Mouse (Mus musculus): ENCODE measurements around the gene Thra. TPM values are rescaled to one million over a fixed set of nuclear protein-coding genes. Genes with fewer than 3 reads are reported as not detected.

The Thra gene
- polyA plus RNA-seq, 1 experiment from 2014 or later = 11.6 TPM

- Histone ChIP-seq H3K4me3 (no peak overlapping the region), H3K27me3 (ENCODE audit: low read depth, poor library complexity, severe bottlenecking) (no peaks in the 10 kb centered on the region), H3K36me3 (peaks cover 71% of the 10 kb centered on the region), H3K4me1 (peaks cover 47% of the 10 kb centered on the region), H3K9me3 (replicated peaks) (no peaks in the 10 kb centered on the region), H3K27ac (no peak overlapping the region)
- no peak for DNase-seq (ENCODE audit: low spot score)
Measured at GRCm38 (mm10) chr11:98764746-98765145, 24.3 kb downstream of the Thra start.

- WGBS = 55% methylated on average over 9 of the region's 9 CpGs
- H3K27ac ChIP-seq = 0 out of 2 replicates have a peak overlapping the region, but pooled peaks have one; percentile 37
- peaks cover 47% of the 10 kb centered on the region for H3K4me1 ChIP-seq
Measured at GRCm38 (mm10) chr11:98765421-98766309, 25.2 kb downstream of the Thra start.

GRCm38 (mm10) chr11:98766346-98766745 lies 25.9 kb downstream of the Thra start:
- H3K4me3 ChIP-seq = no peak overlapping the region
- peaks cover 47% of the 10 kb centered on the region for H3K4me1 ChIP-seq
- 0 out of 2 replicates have a peak overlapping the region, but pooled peaks have one; percentile 25 for H3K27ac ChIP-seq
- H3K27me3 ChIP-seq (ENCODE audit: low read depth, poor library complexity, severe bottlenecking) = no peaks in the 10 kb centered on the region
- no peak for DNase-seq (ENCODE audit: low spot score)
- WGBS = 38% methylated on average over 2 of the region's 2 CpGs
- peaks cover 69% of the 10 kb centered on the region for H3K36me3 ChIP-seq
- H3K9me3 ChIP-seq (replicated peaks) = no peaks in the 10 kb centered on the region

More at GRCm38 (mm10) chr11:98765421-98766309, 25.2 kb downstream of the Thra start:
- Histone ChIP-seq H3K4me3 (0 out of 2 replicates have a peak overlapping the region, but pooled peaks have one; percentile 11), H3K27me3 (ENCODE audit: low read depth, poor library complexity, severe bottlenecking) (no peaks in the 10 kb centered on the region), H3K36me3 (peaks cover 73% of the 10 kb centered on the region), H3K9me3 (replicated peaks) (no peaks in the 10 kb centered on the region)
- no peak for DNase-seq (ENCODE audit: low spot score)

- 63% methylated on average over 5 of the region's 5 CpGs for WGBS
- Histone ChIP-seq H3K27me3 (ENCODE audit: low read depth, poor library complexity, severe bottlenecking) (no peaks in the 10 kb centered on the region), H3K9me3 (replicated peaks) (no peaks in the 10 kb centered on the region), H3K27ac (peak overlapping the region; percentile 25; the same call in 1 of the 2 replicates), H3K4me3 (0 out of 2 replicates have a peak overlapping the region, but pooled peaks have one; percentile 27), H3K4me1 (peaks cover 51% of the 10 kb centered on the region), H3K36me3 (peaks cover 65% of the 10 kb centered on the region)
- DNase-seq (ENCODE audit: low spot score) = no peak
Measured at GRCm38 (mm10) chr11:98766816-98767215, 26.4 kb downstream of the Thra start.

GRCm38 (mm10) chr11:98767276-98767675 lies 26.8 kb downstream of the Thra start:
- peaks cover 60% of the 10 kb centered on the region for H3K36me3 ChIP-seq
- H3K27ac ChIP-seq = peak overlapping the region; percentile 25
- H3K9me3 ChIP-seq (replicated peaks) = no peaks in the 10 kb centered on the region
- DNase-seq (ENCODE audit: low spot score) = no peak
- no peaks in the 10 kb centered on the region for H3K27me3 ChIP-seq (ENCODE audit: low read depth, poor library complexity, severe bottlenecking)
- peaks cover 51% of the 10 kb centered on the region for H3K4me1 ChIP-seq
- H3K4me3 ChIP-seq = 0 out of 2 replicates have a peak overlapping the region, but pooled peaks have one; percentile 27
- WGBS = 15% methylated on average over 9 of the region's 9 CpGs

GRCm38 (mm10) chr11:98767713-98768112 lies 27.3 kb downstream of the Thra start:
- no peaks in the 10 kb centered on the region for H3K9me3 ChIP-seq (replicated peaks)
- peaks cover 58% of the 10 kb centered on the region for H3K36me3 ChIP-seq
- H3K4me3 ChIP-seq = peak overlapping the region; percentile 38
- H3K4me1 ChIP-seq = peaks cover 52% of the 10 kb centered on the region
- DNase-seq (ENCODE audit: low spot score) = no peak
- WGBS = 23% methylated on average over 4 of the region's 4 CpGs
- no peak overlapping the region for H3K27ac ChIP-seq
- no peaks in the 10 kb centered on the region for H3K27me3 ChIP-seq (ENCODE audit: low read depth, poor library complexity, severe bottlenecking)

- Histone ChIP-seq H3K36me3 (peaks cover 51% of the 10 kb centered on the region), H3K27ac (peak overlapping the region; percentile 58), H3K4me1 (peaks cover 59% of the 10 kb centered on the region), H3K9me3 (replicated peaks) (no peaks in the 10 kb centered on the region), H3K4me3 (peak overlapping the region; percentile 38), H3K27me3 (ENCODE audit: low read depth, poor library complexity, severe bottlenecking) (no peaks in the 10 kb centered on the region)
- no peak for DNase-seq (ENCODE audit: low spot score)
- WGBS = 29% methylated on average over 39 of the region's 39 CpGs
Measured at GRCm38 (mm10) chr11:98768127-98769006, 27.9 kb downstream of the Thra start.

GRCm38 (mm10) chr11:98769007-98769954 lies 28.8 kb downstream of the Thra start:
- Histone ChIP-seq H3K9me3 (replicated peaks) (no peaks in the 10 kb centered on the region), H3K27ac (no peak overlapping the region), H3K27me3 (ENCODE audit: low read depth, poor library complexity, severe bottlenecking) (no peaks in the 10 kb centered on the region), H3K4me3 (no peak overlapping the region), H3K4me1 (peaks cover 64% of the 10 kb centered on the region), H3K36me3 (peaks cover 42% of the 10 kb centered on the region)
- no peak for DNase-seq (ENCODE audit: low spot score)
- 88% methylated on average over 25 of the region's 25 CpGs for WGBS

- peaks cover 68% of the 10 kb centered on the region for H3K4me1 ChIP-seq
- no peak overlapping the region for H3K27ac ChIP-seq
- H3K36me3 ChIP-seq = peaks cover 32% of the 10 kb centered on the region
- H3K27me3 ChIP-seq (ENCODE audit: low read depth, poor library complexity, severe bottlenecking) = no peaks in the 10 kb centered on the region
- H3K4me3 ChIP-seq = no peak overlapping the region
- no peak for DNase-seq (ENCODE audit: low spot score)
- 95% methylated on average over 26 of the region's 26 CpGs for WGBS
- no peaks in the 10 kb centered on the region for H3K9me3 ChIP-seq (replicated peaks)
Measured at GRCm38 (mm10) chr11:98770096-98770975, 29.9 kb downstream of the Thra start.

- Histone ChIP-seq H3K27me3 (ENCODE audit: low read depth, poor library complexity, severe bottlenecking) (no peaks in the 10 kb centered on the region), H3K4me1 (peaks cover 68% of the 10 kb centered on the region), H3K27ac (no peak overlapping the region), H3K9me3 (replicated peaks) (no peaks in the 10 kb centered on the region), H3K4me3 (no peak overlapping the region), H3K36me3 (peaks cover 28% of the 10 kb centered on the region)
- WGBS = 94% methylated on average over 18 of the region's 18 CpGs
- no peak for DNase-seq (ENCODE audit: low spot score)
Measured at GRCm38 (mm10) chr11:98771131-98771530, 30.7 kb downstream of the Thra start.

GRCm38 (mm10) chr11:98771844-98772525 lies 31.5 kb downstream of the Thra start:
- H3K4me1 ChIP-seq = peaks cover 68% of the 10 kb centered on the region
- H3K4me3 ChIP-seq = no peak overlapping the region
- no peaks in the 10 kb centered on the region for H3K9me3 ChIP-seq (replicated peaks)
- no peaks in the 10 kb centered on the region for H3K27me3 ChIP-seq (ENCODE audit: low read depth, poor library complexity, severe bottlenecking)
- no peak for DNase-seq (ENCODE audit: low spot score)
- 98% methylated on average over 11 of the region's 11 CpGs for WGBS
- H3K36me3 ChIP-seq = peaks cover 28% of the 10 kb centered on the region
- H3K27ac ChIP-seq = no peak overlapping the region

Data from limb, embryonic 10.5 days (tissue).